Mouse (Mus musculus) E14TG2a.4 (cell line): Measurements from ENCODE around the gene Ifna13.

Experiments used
- CTCF ChIP-seq: conservative IDR thresholded peaks from 2 replicates; pipeline ENCODE4 v1.5.1; 2014; ENCODE audit warnings: low read length
- NANOG ChIP-seq: IDR thresholded peaks from 2 replicates; pipeline ENCODE4 v1.6.1; 2014; ENCODE audit warnings: borderline replicate concordance, low read length, mixed read lengths

- no peak for TF ChIP-seq CTCF
- TF ChIP-seq NANOG = no peak
Observed at GRCm38 (mm10) chr4:88681353-88681752, 37.1 kb upstream of the Ifna13 start.
